ENCODE assay signal across 25 mouse cellular contexts in genomic region chr17:36240637-36241213, GRCm38 (mm10). TPM values are rescaled to one million over a fixed set of nuclear protein-coding genes. Genes with fewer than 3 reads are reported as not detected.
DNase-seq lines count a peak whose midpoint lies in the region; ATAC-seq and TF ChIP-seq lines count a peak whose summit lies in the region.
"Had no signal": no experiment of that assay in that cellular context is flagged by ENCODE, and none has a peak within 500 bp of the region (broad histone marks: within the 10 kb centered on the region; RNA-seq: fewer than 3 reads in every experiment).

No protein-coding gene starts in this region.

- WGBS in kidney, embryonic 14.5 days = 9% methylated on average over 5 of the region's 5 CpGs
- 9% methylated on average over 5 of the region's 5 CpGs for WGBS in embryonic facial prominence, embryonic 14.5 days

- DNase-seq in embryo, embryonic 10 days (ENCODE audit: low spot score) = peak; percentile 39
- no peak for DNase-seq in embryo, embryonic 9.5 days (ENCODE audit: extremely low spot score)
- DNase-seq in kidney, postnatal 4 days = no peak
- no peak for DNase-seq in G1E (ENCODE audit: low spot score)
- DNase-seq in embryonic facial prominence, embryonic 14.5 days (ENCODE audit: low spot score) = peak; percentile 57
- no peak for DNase-seq in left cerebral cortex, adult 8-10 months (ENCODE audit: low spot score in 2 of 2)
- no peak for DNase-seq in right cerebral cortex, postnatal 25 days
- DNase-seq: adrenal gland, adult 8-10 months; cerebellum, adult 11-12 months; heart, adult 18-20 months; kidney, postnatal 10 days; thymus, postnatal 4 days had no signal

- H3K9me3 ChIP-seq in kidney, embryonic 14.5 days (ENCODE audit: control insufficient read depth, low read length) = no peaks in the 10 kb centered on the region
- H3K9me3 ChIP-seq in G1E (replicated peaks) = no peaks in the 10 kb centered on the region
- H3K9me3 ChIP-seq in embryonic facial prominence, embryonic 14.5 days (ENCODE audit: control insufficient read depth, low read length) = no peaks in the 10 kb centered on the region
- H3K9me3 ChIP-seq: liver, embryonic 15.5 days; midbrain, embryonic 13.5 days; neural tube, embryonic 15.5 days had no signal

- no peak overlapping the region for H3K4me3 ChIP-seq in kidney, embryonic 14.5 days (ENCODE audit: low read length)
- H3K4me3 ChIP-seq in G1E (ENCODE audit: low read depth, low read length) = peak overlapping the region; percentile 4; the same call in 1 of the 2 replicates
- H3K4me3 ChIP-seq in embryonic facial prominence, embryonic 14.5 days (ENCODE audit: low read depth, low read length) = no peak overlapping the region
- H3K4me3 ChIP-seq: liver, embryonic 15.5 days; midbrain, embryonic 13.5 days; neural tube, embryonic 15.5 days had no signal

- H3K4me2 ChIP-seq in kidney, embryonic 14.5 days (replicated peaks; ENCODE audit: low read depth, low read length) = peak overlapping the region; percentile 15; the same call in 1 of the 2 replicates
- H3K4me2 ChIP-seq in embryonic facial prominence, embryonic 14.5 days (ENCODE audit: low read depth, low read length) = peak overlapping the region; percentile 31; the same call in 1 of the 2 replicates
- H3K4me2 ChIP-seq: liver, embryonic 15.5 days; midbrain, embryonic 13.5 days; neural tube, embryonic 15.5 days had no signal

- H3K36me3 ChIP-seq in kidney, embryonic 14.5 days (ENCODE audit: control insufficient read depth, insufficient read depth, low read length) = no peaks in the 10 kb centered on the region
- H3K36me3 ChIP-seq in G1E (replicated peaks) = no peaks in the 10 kb centered on the region
- no peaks in the 10 kb centered on the region for H3K36me3 ChIP-seq in embryonic facial prominence, embryonic 14.5 days (ENCODE audit: control insufficient read depth, insufficient read depth, low read length)
- H3K36me3 ChIP-seq: liver, embryonic 15.5 days; midbrain, embryonic 13.5 days; neural tube, embryonic 15.5 days had no signal

- no peak for ATAC-seq in kidney, embryonic 14.5 days (ENCODE audit: low FRiP score, low TSS enrichment)
- ATAC-seq in G1E (ENCODE audit: extremely low read depth, insufficient number of reproducible peaks, low FRiP score, poor library complexity, severe bottlenecking) = no peak
- peak; percentile 62; the same call in 1 of the 2 replicates for ATAC-seq in embryonic facial prominence, embryonic 14.5 days (ENCODE audit: low read depth)
- ATAC-seq: CD4-positive, CD25-positive, alpha-beta regulatory T cell, adult 4 months; forebrain, embryonic 16.5 days; midbrain, embryonic 13.5 days had no signal

- H3K27me3 ChIP-seq in kidney, embryonic 14.5 days (ENCODE audit: control insufficient read depth, insufficient read depth, low read length) = peaks cover 41% of the 10 kb centered on the region
- peaks cover 26% of the 10 kb centered on the region for H3K27me3 ChIP-seq in G1E (ENCODE audit: insufficient read depth, low read length)
- H3K27me3 ChIP-seq in embryonic facial prominence, embryonic 14.5 days (replicated peaks; ENCODE audit: control insufficient read depth, insufficient read depth, low read length) = peaks cover 25% of the 10 kb centered on the region

- H3K27ac ChIP-seq in kidney, embryonic 14.5 days (ENCODE audit: low read depth, low read length) = no peak overlapping the region
- H3K27ac ChIP-seq in embryonic facial prominence, embryonic 14.5 days (replicated peaks; ENCODE audit: low read depth, low read length) = no peak overlapping the region
- H3K27ac ChIP-seq: liver, embryonic 15.5 days; macrophage; midbrain, embryonic 13.5 days; neural tube, embryonic 15.5 days had no signal

- H3K9ac ChIP-seq in kidney, embryonic 14.5 days (ENCODE audit: low read depth, low read length) = no peak overlapping the region
- H3K9ac ChIP-seq in embryonic facial prominence, embryonic 14.5 days (ENCODE audit: low read depth, low read length) = no peak overlapping the region
- H3K9ac ChIP-seq: liver, embryonic 15.5 days; midbrain, embryonic 13.5 days; neural tube, embryonic 15.5 days had no signal

- peaks cover 6% of the 10 kb centered on the region; the same call in 1 of the 2 replicates for H3K4me1 ChIP-seq in kidney, embryonic 14.5 days (ENCODE audit: control insufficient read depth, insufficient read depth, low read length)
- peaks cover 14% of the 10 kb centered on the region for H3K4me1 ChIP-seq in G1E (ENCODE audit: insufficient read depth, low read depth, low read length)
- peaks cover 12% of the 10 kb centered on the region for H3K4me1 ChIP-seq in embryonic facial prominence, embryonic 14.5 days (ENCODE audit: control insufficient read depth, insufficient read depth, low read length)

- no peak for TF ChIP-seq CTCF in G1E (IDR thresholded peaks at IDR 0.05; ENCODE audit: low read depth, low read length)

RNA-seq across cellular contexts. Expression of gene Rpp21, which starts 17.1 kb away (rescaled TPM):
- 120 and 163 TPM in 2 replicates for polyA plus RNA-seq in kidney, embryonic 14.5 days (2014; fragmentation: Nextera tagmentation; extraction: Ambion mirVana)
- 67.4 and 115 TPM in 2 replicates for total RNA-seq in G1E (2014; fragmentation: Nextera tagmentation)
- total RNA-seq in G1E (2017) = 63.9 and 79.2 TPM in 2 replicates
- 71.3 and 86.9 TPM in 2 replicates for polyA plus RNA-seq in G1E (2012)
- polyA plus RNA-seq in embryonic facial prominence, embryonic 14.5 days (2014; fragmentation: Nextera tagmentation; extraction: Ambion mirVana) = 95.5 and 103 TPM in 2 replicates
- total RNA-seq in left cerebral cortex, adult 8-10 months (2022) = 10 to 100 TPM; 34.6 to 47.5 (median 38.3) TPM

RNA-seq across cellular contexts. Expression of gene Trim39, which starts 31.3 kb away (rescaled TPM):
- polyA plus RNA-seq in kidney, embryonic 14.5 days (2014; fragmentation: Nextera tagmentation; extraction: Ambion mirVana) = 11.5 and 16.7 TPM in 2 replicates
- total RNA-seq in G1E (2014; fragmentation: Nextera tagmentation) (17.5 and 17.7 TPM in 2 replicates), G1E (2017) (14.9 and 17.8 TPM in 2 replicates)
- 5.5 and 6.8 TPM in 2 replicates for polyA plus RNA-seq in G1E (2012)
- 10.6 and 12.4 TPM in 2 replicates for polyA plus RNA-seq in embryonic facial prominence, embryonic 14.5 days (2014; fragmentation: Nextera tagmentation; extraction: Ambion mirVana)
- total RNA-seq in left cerebral cortex, adult 8-10 months (2022) = 10 to 100 TPM; 20.6 to 24.7 (median 23.3) TPM

RNA-seq across cellular contexts. Expression of gene H2-M10.2, which starts 45.6 kb away (rescaled TPM):
- 0.19 TPM in 1 of 2 replicates, not detected in the other for polyA plus RNA-seq in kidney, embryonic 14.5 days (2014; fragmentation: Nextera tagmentation; extraction: Ambion mirVana)
- total RNA-seq in G1E (2014; fragmentation: Nextera tagmentation) (not detected in 2 replicates), G1E (2017) (not detected in 2 replicates)
- not detected in 2 replicates for polyA plus RNA-seq in G1E (2012)
- not detected in 2 replicates for polyA plus RNA-seq in embryonic facial prominence, embryonic 14.5 days (2014; fragmentation: Nextera tagmentation; extraction: Ambion mirVana)
- not detected for total RNA-seq in left cerebral cortex, adult 8-10 months (2022)
- total RNA-seq: adrenal gland, adult 8-10 months; common myeloid progenitor, adult 5-6 weeks; gastrocnemius, adult 18-20 months; heart, adult 18-20 months; hematopoietic stem cell, adult 5-6 weeks; layer of hippocampus, adult 8-10 months; left cerebral cortex, adult 18-20 months had no signal
- polyA plus RNA-seq: limb, embryonic 14.5 days; liver, embryonic 15.5 days; macrophage had no signal

RNA-seq across cellular contexts. Expression of gene H2-T3, which starts 50.6 kb away (rescaled TPM):
- polyA plus RNA-seq in kidney, embryonic 14.5 days (2014; fragmentation: Nextera tagmentation; extraction: Ambion mirVana) = not detected in 2 replicates
- total RNA-seq in G1E (2014; fragmentation: Nextera tagmentation) (not detected in 2 replicates), G1E (2017) (0.22 TPM in 1 of 2 replicates, not detected in the other)
- not detected in 2 replicates for polyA plus RNA-seq in G1E (2012)
- polyA plus RNA-seq in embryonic facial prominence, embryonic 14.5 days (2014; fragmentation: Nextera tagmentation; extraction: Ambion mirVana) = not detected in 2 replicates
- total RNA-seq in left cerebral cortex, adult 8-10 months (2022) = not detected
- total RNA-seq: adrenal gland, adult 8-10 months; common myeloid progenitor, adult 5-6 weeks; gastrocnemius, adult 18-20 months; heart, adult 18-20 months; layer of hippocampus, adult 8-10 months had no signal
- polyA plus RNA-seq: forebrain, embryonic 16.5 days; limb, embryonic 14.5 days; liver, embryonic 15.5 days; macrophage; midbrain, embryonic 13.5 days; neural tube, embryonic 15.5 days had no signal

Comparison
In these comparisons a context has a peak if more than half of its experiments do, and no peak if none do; other contexts are left out.
1. DNase-seq: peak in embryo, embryonic 10 days (single experiment) and embryonic facial prominence, embryonic 14.5 days (single experiment); none in embryo, embryonic 9.5 days (single experiment), kidney, postnatal 4 days (0 of 2), G1E (single experiment), left cerebral cortex, adult 8-10 months (0 of 2) and right cerebral cortex, postnatal 25 days (single experiment).